Mouse (Mus musculus): ENCODE results near the gene Jade1. TPM values are rescaled to one million over a fixed set of nuclear protein-coding genes. Genes with fewer than 3 reads are reported as not detected.

The Jade1 gene
- total and polyA plus RNA-seq, 3 experiments = 9.6 to 11.0 (median 10.7) TPM

DNA sequence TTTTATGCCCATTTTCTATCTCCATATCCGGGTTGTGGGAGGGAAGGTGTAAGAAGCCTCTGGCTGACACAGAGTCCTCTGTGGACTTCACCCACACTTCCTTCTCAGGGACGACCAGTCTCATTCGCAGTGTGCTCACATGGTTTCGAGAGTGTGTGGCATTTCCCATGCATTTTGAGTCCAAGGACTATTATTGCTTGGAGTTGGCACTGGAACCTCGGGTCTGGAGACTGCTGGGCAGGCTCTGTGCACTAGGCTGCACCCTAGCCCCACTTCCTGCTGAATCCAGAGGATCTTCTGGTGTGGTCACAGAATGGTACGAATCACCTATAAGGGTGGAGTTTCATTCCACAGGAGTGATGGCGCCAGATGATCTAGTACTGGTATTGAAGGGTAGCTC is 31.4 kb downstream of the Jade1 start:
- Histone ChIP-seq H3K79me2 (replicated peaks; ENCODE audit: control insufficient read depth, extremely low read depth, insufficient read depth, poor library complexity, severe bottlenecking) (peaks cover 10% of the 10 kb centered on the region), H3K4me1 (ENCODE audit: control insufficient read depth in 1 of 2, insufficient read depth in 2 of 2) (peaks cover 0 to 35% of the 10 kb centered on the region in 2 experiments; a peak in 2 of 4 replicates), H3K27me3 (replicated peaks) (no peaks in the 10 kb centered on the region), H3K4me2 (ENCODE audit: insufficient read depth, low read depth, poor library complexity, severe bottlenecking) (no peak overlapping the region), H3K4me3 (replicated peaks in 1 of 3; ENCODE audit: low read depth in 2 of 3, low read length in 2 of 3, poor library complexity in 1 of 3) (no peak overlapping the region), H3K9me3 (replicated peaks; ENCODE audit: low read length) (no peaks in the 10 kb centered on the region), H3K9ac (ENCODE audit: insufficient read depth, low read depth) (no peak overlapping the region), H3K36me3 (replicated peaks in 1 of 2; ENCODE audit: control insufficient read depth in 1 of 2, insufficient read depth in 1 of 2, low read length in 1 of 2) (peaks cover 30 to 85% of the 10 kb centered on the region in 2 experiments), H3K27ac (ENCODE audit: insufficient read depth, low read depth) (no peak overlapping the region)
- no peak for DNase-seq (ENCODE audit: extremely low read depth)
- in situ Hi-C loops (cut with MboI; ENCODE audit: low pct_ligation_motif_present, low pct_unique_long_range_greater_than_20kb, low sequenced_read_pairs) (no loop called here), dilution Hi-C loops (cut with MboI; ENCODE audit: extremely low pct_ligation_motif_present, extremely low pct_unique_long_range_greater_than_20kb, low sequenced_read_pairs) (no loop called here)
- TF ChIP-seq TBP (conservative IDR thresholded peaks at IDR 0.05; ENCODE audit: low read depth, low read length) = no peak
- TF ChIP-seq PAX5 (IDR thresholded peaks at IDR 0.05; ENCODE audit: low read length) = no peak
- TF ChIP-seq UBTF (IDR thresholded peaks at IDR 0.05; ENCODE audit: low read depth, low read length) = no peak
- no peak for TF ChIP-seq POLR2AphosphoS2 (IDR thresholded peaks at IDR 0.05; ENCODE audit: low read depth, low read length)
- no peak for TF ChIP-seq TCF12 (IDR thresholded peaks at IDR 0.05; ENCODE audit: low read depth, low read length)
- no peak for TF ChIP-seq MEF2A (IDR thresholded peaks at IDR 0.05; ENCODE audit: borderline replicate concordance, low read depth, low read length)
- TF ChIP-seq IRF4 (IDR thresholded peaks at IDR 0.05; ENCODE audit: low read depth, low read length) = no peak

DNA sequence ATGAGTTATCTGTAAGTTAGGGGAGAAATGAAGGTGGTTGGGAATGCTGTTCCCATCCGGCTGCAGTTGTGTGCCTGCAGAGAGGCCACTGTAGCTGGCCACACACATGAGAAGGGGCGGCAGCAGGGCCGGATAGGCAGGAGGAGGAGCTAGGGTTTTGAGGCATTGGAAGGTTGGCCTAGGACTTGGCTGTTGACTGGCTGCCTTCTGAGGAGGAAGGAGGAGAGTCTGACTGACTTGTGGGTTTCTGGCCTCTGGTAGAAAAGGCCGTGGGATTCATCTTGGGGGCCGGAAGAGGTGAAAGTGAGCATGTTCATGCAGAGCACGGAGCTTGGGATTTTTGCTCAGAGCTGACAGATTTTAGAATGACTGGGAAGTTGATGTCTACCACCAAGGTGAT is 32.1 kb downstream of the Jade1 start:
- Histone ChIP-seq H3K27me3 (replicated peaks) (no peaks in the 10 kb centered on the region), H3K4me1 (ENCODE audit: control insufficient read depth in 1 of 2, insufficient read depth in 2 of 2) (peaks cover 0 to 30% of the 10 kb centered on the region in 2 experiments; a peak in 2 of 4 replicates), H3K79me2 (replicated peaks; ENCODE audit: control insufficient read depth, extremely low read depth, insufficient read depth, poor library complexity, severe bottlenecking) (peaks cover 10% of the 10 kb centered on the region), H3K4me2 (ENCODE audit: insufficient read depth, low read depth, poor library complexity, severe bottlenecking) (no peak overlapping the region), H3K27ac (ENCODE audit: insufficient read depth, low read depth) (no peak overlapping the region), H3K9ac (ENCODE audit: insufficient read depth, low read depth) (no peak overlapping the region), H3K36me3 (replicated peaks in 1 of 2; ENCODE audit: control insufficient read depth in 1 of 2, insufficient read depth in 1 of 2, low read length in 1 of 2) (peaks cover 37 to 85% of the 10 kb centered on the region in 2 experiments), H3K4me3 (replicated peaks in 1 of 3; ENCODE audit: low read depth in 2 of 3, low read length in 2 of 3, poor library complexity in 1 of 3) (no peak overlapping the region), H3K9me3 (replicated peaks; ENCODE audit: low read length) (no peaks in the 10 kb centered on the region)
- TF ChIP-seq JUN (IDR thresholded peaks at IDR 0.05; ENCODE audit: insufficient read depth, low read depth, low read length) (no peak), PAX5 (IDR thresholded peaks at IDR 0.05; ENCODE audit: low read length) (no peak), EP300 (IDR thresholded peaks at IDR 0.05; ENCODE audit: low read length) (no peak), E2F4 (IDR thresholded peaks at IDR 0.05; ENCODE audit: insufficient replicate concordance, low read depth, low read length) (no peak), ZKSCAN1 (IDR thresholded peaks at IDR 0.05; ENCODE audit: borderline replicate concordance, low read depth, low read length) (no peak), MYC (IDR thresholded peaks at IDR 0.05; ENCODE audit: low read depth, low read length) (no peak), IRF4 (IDR thresholded peaks at IDR 0.05; ENCODE audit: low read depth, low read length) (no peak), MEF2A (IDR thresholded peaks at IDR 0.05; ENCODE audit: borderline replicate concordance, low read depth, low read length) (no peak), SMC3 (IDR thresholded peaks at IDR 0.05; ENCODE audit: low read depth, low read length) (no peak), KAT2A (IDR thresholded peaks at IDR 0.05; ENCODE audit: insufficient replicate concordance, low read length) (no peak), MAFK (IDR thresholded peaks at IDR 0.05; ENCODE audit: insufficient replicate concordance, low read length) (no peak), NRF1 (IDR thresholded peaks at IDR 0.05; ENCODE audit: low read depth, low read length) (no peak), ELF1 (IDR thresholded peaks at IDR 0.05; ENCODE audit: low read depth, low read length) (no peak), SIN3A (IDR thresholded peaks at IDR 0.05; ENCODE audit: low read length) (no peak), USF1 (IDR thresholded peaks at IDR 0.05; ENCODE audit: low read depth, low read length) (no peak), CTCF (conservative IDR thresholded peaks at IDR 0.05 in 1 of 2, IDR thresholded peaks at IDR 0.05 in 1 of 2; ENCODE audit: low read depth in 2 of 2, low read length in 2 of 2) (no peak)
- DNase-seq (ENCODE audit: extremely low read depth) = no peak
- dilution Hi-C loops (cut with MboI; ENCODE audit: extremely low pct_ligation_motif_present, extremely low pct_unique_long_range_greater_than_20kb, low sequenced_read_pairs) = no loop called here
- in situ Hi-C loops (cut with MboI; ENCODE audit: low pct_ligation_motif_present, low pct_unique_long_range_greater_than_20kb, low sequenced_read_pairs) = no loop called here
